Mouse (Mus musculus): ENCODE measurements at regions not wholly inside any gene's neighbourhood (a gene's known extent, or its start where the extent isn't known, plus 50 kb on each side); places are given as distances from the start of the nearest gene placed in this dataset.

DNA sequence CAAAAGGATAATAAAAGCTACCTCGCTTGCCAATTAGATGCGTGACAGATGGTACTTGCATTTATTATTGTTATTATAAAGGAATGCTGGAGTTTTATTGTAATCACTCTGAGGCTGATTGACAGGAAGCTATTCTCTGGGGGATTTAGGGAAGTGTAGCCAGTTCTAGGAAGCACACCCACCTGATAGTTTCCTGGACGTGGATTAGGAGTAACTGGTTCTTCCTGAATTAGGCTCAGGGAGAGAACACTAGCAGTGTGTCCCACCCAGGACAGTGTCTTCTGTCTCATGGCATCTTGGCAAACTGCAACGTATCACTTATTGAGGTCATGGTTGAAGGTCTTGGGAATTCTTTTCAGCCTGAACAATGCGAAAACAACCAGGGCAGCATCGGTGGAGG is 336.9 kb upstream of the Gm21798 start:
- TF ChIP-seq CTCF (IDR thresholded peaks at IDR 0.05; ENCODE audit: low read depth) = no peak
- no peak for TF ChIP-seq EP300 (IDR thresholded peaks at IDR 0.05; ENCODE audit: low read depth)
